Mouse (Mus musculus) G1E (cell line): ENCODE data around the gene Trim31. TPM values are rescaled to one million over a fixed set of nuclear protein-coding genes. Genes with fewer than 3 reads are reported as not detected.

ENCODE experiments used
- ATAC-seq: 2 replicates; pipeline ENCODE4 v1.8.0; 2016; ENCODE audit warnings: mild to moderate bottlenecking; ENCODE audit not compliant: insufficient number of reproducible peaks, poor library complexity, low FRiP score, severe bottlenecking; ENCODE audit errors: extremely low read depth
- DNase-seq: peaks from one replicate; pipeline ENCODE4 v3.0.0; 2012; ENCODE audit warnings: low spot score
- H3K27me3 ChIP-seq: 2 replicates; pipeline ENCODE4 v1.6.1; 2012; ENCODE audit warnings: mild to moderate bottlenecking, low read length, inconsistent platforms; ENCODE audit not compliant: insufficient read depth
- H3K36me3 ChIP-seq: replicated peaks from 2 replicates; pipeline ENCODE3; 2012; ENCODE audit warnings: mild to moderate bottlenecking, inconsistent platforms
- H3K4me1 ChIP-seq: 2 replicates; pipeline ENCODE4 v1.6.1; 2012; ENCODE audit warnings: low read depth, low read length, inconsistent platforms, mixed read lengths; ENCODE audit not compliant: insufficient read depth
- H3K4me3 ChIP-seq: 2 replicates; pipeline ENCODE4 v1.5.1; 2012; ENCODE audit warnings: low read depth, mild to moderate bottlenecking, inconsistent platforms, low read length, moderate library complexity, mixed read lengths
- H3K9me3 ChIP-seq: replicated peaks from 2 replicates; pipeline ENCODE4 v1.6.1; 2012; ENCODE audit warnings: inconsistent platforms
- CTCF ChIP-seq: IDR thresholded peaks from 2 replicates; pipeline ENCODE4 v1.5.1; 2012; ENCODE audit warnings: low read depth, low read length, inconsistent platforms, mixed read lengths
- GATA1 ChIP-seq: IDR thresholded peaks from 2 replicates; pipeline ENCODE4 v1.6.1; 2012; ENCODE audit warnings: borderline replicate concordance, low read length, inconsistent platforms, mixed read lengths
- GATA2 ChIP-seq: IDR thresholded peaks from 2 replicates; pipeline ENCODE4 v1.6.1; 2012; ENCODE audit warnings: low read depth, low read length, inconsistent platforms, borderline replicate concordance
- POLR2AphosphoS5 ChIP-seq: IDR thresholded peaks from 2 replicates; pipeline ENCODE4 v1.6.1; 2012; ENCODE audit warnings: low read depth, low read length, inconsistent platforms; ENCODE audit not compliant: insufficient replicate concordance
- TAL1 ChIP-seq: conservative IDR thresholded peaks from 2 replicates; pipeline ENCODE4 v1.6.1; 2012; ENCODE audit warnings: low read depth, low read length, inconsistent platforms, mixed read lengths
- polyA plus RNA-seq: library from polyadenylated mRNA; stranded (reverse); fragments of >175 nt; gene quantifications from 2 replicates; pipeline ENCODE4 v1.2.3, GENCODE M21; 2012
- total RNA-seq, 2 experiments: library from RNA; stranded (forward) in 1 of 2; stranded (reverse) in 1 of 2; fragments of 200-1000 nt in 1 of 2; fragments of >200 nt in 1 of 2; fragmentation: Nextera tagmentation in 1 of 2; gene quantifications; 2 replicates each; pipeline ENCODE4 v1.2.3; 2014 to 2017

Trim31 gene
- total RNA-seq (2014; fragmentation: Nextera tagmentation), result not detected in 2 replicates
- total RNA-seq (2017), result not detected in 2 replicates
- not detected in 2 replicates for polyA plus RNA-seq

DNA sequence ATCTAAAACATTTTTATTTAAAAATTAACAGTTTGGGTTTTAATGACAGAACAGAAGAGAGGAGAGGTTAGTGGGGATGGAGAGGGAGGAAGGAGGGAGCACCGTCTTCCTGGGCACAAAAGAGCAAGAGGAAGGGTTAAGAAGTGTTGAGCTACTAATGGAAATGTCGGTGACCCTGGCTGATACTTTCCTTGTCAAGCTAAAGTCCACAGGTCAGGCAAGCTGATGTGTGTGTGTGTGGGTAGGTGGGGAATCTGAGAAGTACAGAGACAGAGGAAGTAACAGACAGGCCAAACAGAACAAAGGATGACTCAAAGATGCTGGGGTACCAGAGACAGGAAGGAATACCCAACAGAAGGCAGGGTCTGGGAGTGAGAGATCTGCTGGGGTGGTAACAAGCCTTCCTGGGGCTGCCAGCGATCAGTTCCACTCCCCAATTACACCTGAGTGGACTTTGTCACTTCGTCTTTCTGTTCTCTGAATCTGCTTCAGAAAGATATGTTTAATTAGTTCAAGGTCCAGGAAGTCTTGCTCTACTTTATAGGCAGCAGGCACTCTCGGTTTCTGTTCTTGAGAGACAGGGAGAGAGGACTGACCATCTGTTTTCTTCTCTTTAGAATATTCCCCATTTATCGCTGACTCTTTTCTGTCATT, at the start of gene Trim31:
Trim31 (plus strand) TSS at position 567 of the 654 bp plus-strand sequence.
- no peaks in the 10 kb centered on the region for H3K9me3 ChIP-seq
- H3K4me3 ChIP-seq, result no peak within 1 kb of the TSS
- peaks cover 11% of the 10 kb centered on the region for H3K27me3 ChIP-seq
- no peak for DNase-seq
- ATAC-seq, result no peak
- no peaks in the 10 kb centered on the region for H3K36me3 ChIP-seq
- no peak for TF ChIP-seq GATA1
- TF ChIP-seq POLR2AphosphoS5, result no peak
- no peak for TF ChIP-seq CTCF
- TF ChIP-seq TAL1, result no peak
- no peak for TF ChIP-seq GATA2
- no peaks in the 10 kb centered on the region for H3K4me1 ChIP-seq

DNA sequence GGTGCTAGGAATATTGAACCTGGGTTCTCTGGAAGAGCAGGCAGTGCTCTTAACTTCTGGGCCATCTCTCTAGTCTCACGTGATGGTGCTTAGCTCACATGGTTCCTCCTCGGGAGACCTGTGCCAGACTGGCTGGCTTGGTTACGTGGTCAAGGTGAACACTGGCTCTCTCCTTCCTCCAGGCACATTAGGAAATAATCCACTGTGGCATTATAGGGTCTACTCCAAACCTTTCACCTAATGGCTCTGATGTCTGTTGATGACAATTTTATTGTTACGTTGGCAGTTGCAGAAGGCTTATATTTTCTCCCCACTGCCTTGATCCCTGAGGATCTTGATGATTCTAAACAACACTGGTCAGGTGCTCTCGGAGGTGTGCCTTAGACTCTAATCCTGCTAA, 49.0 kb upstream of the Trim31 start:
- TF ChIP-seq GATA1 (no peak), CTCF (no peak), TAL1 (no peak), POLR2AphosphoS5 (no peak), GATA2 (no peak)
- Histone ChIP-seq H3K4me3 (no peak overlapping the region), H3K36me3 (peaks cover 50% of the 10 kb centered on the region), H3K9me3 (no peaks in the 10 kb centered on the region), H3K27me3 (no peaks in the 10 kb centered on the region), H3K4me1 (peaks cover 10% of the 10 kb centered on the region)
- no peak for DNase-seq
- no peak for ATAC-seq

DNA sequence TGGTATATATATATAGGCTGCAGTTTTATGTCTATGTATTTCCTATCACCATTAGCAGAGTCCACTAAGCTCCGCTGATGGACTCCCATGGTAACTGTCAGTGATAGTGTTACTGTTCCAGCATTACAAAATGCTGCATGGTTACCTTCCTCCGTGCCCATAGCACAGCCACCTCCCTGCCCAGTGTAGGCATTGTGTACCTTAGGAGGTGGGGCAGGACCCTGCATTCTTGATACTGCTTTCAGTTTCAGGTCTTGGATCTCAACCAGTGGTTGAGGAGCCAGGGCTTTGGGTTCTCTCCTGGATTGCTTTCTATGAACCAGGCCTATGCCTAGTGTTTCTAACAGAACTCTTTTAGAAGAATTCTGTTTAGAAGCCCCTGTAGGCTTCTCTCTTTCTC, 47.9 kb upstream of the Trim31 start:
- peaks cover 58% of the 10 kb centered on the region for H3K36me3 ChIP-seq
- H3K9me3 ChIP-seq, result no peaks in the 10 kb centered on the region
- no peak for DNase-seq
- H3K27me3 ChIP-seq, result no peaks in the 10 kb centered on the region
- H3K4me1 ChIP-seq, result no peaks in the 10 kb centered on the region; the same call in 1 of the 2 replicates
- no peak for ATAC-seq
- H3K4me3 ChIP-seq, result no peak overlapping the region
- TF ChIP-seq GATA1 (no peak), GATA2 (no peak), POLR2AphosphoS5 (no peak), CTCF (no peak), TAL1 (no peak)

DNA sequence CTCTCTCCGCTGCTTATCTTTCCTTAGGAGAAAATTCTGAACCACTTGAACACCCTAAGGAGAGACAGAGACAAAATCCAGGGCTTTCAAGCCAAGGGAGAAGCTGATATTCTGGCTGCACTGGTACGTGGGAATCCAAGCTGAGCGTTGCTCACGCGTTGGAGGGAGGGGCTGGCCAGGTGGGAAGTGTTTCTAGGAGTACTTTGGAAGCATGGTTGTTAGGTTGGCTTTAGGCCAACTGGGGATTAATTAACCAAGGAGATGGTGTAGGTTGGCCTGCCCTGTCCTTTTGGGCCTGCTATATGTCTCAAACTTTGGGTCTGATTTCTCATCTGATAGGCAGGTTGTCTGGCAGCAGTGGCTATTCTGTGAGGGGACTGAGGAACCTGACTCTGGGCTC, 46.7 kb upstream of the Trim31 start:
- TF ChIP-seq TAL1 (no peak), POLR2AphosphoS5 (no peak), GATA2 (no peak), CTCF (no peak), GATA1 (no peak)
- ATAC-seq (no peak), DNase-seq (no peak)
- no peaks in the 10 kb centered on the region for H3K27me3 ChIP-seq
- no peaks in the 10 kb centered on the region for H3K4me1 ChIP-seq
- no peak overlapping the region for H3K4me3 ChIP-seq
- H3K9me3 ChIP-seq, result no peaks in the 10 kb centered on the region
- H3K36me3 ChIP-seq, result peaks cover 61% of the 10 kb centered on the region

DNA sequence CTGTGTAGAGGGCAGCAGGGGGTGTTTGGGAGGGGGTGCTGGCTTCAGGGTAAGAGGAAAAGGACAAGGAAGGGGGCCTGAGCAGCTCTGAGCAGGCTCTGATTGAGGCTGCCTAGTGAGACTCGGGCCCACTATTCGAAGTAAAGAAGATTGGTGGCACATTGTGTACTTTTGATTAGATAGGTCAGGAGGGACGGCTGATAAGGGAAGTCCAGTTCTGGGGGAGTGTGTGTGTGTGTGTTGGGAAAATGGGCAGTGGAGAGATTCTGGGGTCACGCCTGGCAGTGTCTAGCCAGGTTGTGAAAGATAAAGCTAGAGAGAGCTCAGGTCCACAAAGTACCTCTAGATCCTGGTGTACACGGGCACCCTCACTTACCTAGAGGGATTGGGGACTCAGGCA, 46.3 kb upstream of the Trim31 start:
- Histone ChIP-seq H3K36me3 (peaks cover 62% of the 10 kb centered on the region), H3K27me3 (no peaks in the 10 kb centered on the region), H3K9me3 (no peaks in the 10 kb centered on the region), H3K4me3 (no peak overlapping the region), H3K4me1 (no peaks in the 10 kb centered on the region)
- no peak for DNase-seq
- ATAC-seq, result no peak
- TF ChIP-seq POLR2AphosphoS5 (no peak), GATA1 (no peak), CTCF (no peak), TAL1 (no peak), GATA2 (no peak)

DNA sequence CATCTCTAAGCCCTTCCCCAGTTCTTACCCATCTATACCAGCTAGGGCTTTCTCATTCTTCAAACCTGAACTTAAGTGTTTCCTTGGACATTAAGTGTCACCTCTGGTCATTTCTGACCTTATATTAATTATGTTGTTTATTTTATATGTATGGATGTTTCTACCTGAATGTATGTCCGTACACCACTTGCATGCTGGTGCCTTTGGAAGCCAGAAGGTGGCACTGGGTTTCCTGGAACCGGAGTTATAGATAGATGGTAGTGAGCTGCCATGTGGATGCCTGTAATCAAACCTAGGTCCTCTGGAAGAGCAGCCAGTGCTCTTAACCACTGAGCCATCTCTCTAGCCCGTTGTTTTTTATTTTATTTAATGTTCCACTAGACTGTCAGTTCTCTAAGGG, 42.4 kb upstream of the Trim31 start:
- Histone ChIP-seq H3K9me3 (no peaks in the 10 kb centered on the region), H3K4me3 (no peak overlapping the region), H3K4me1 (no peaks in the 10 kb centered on the region), H3K27me3 (no peaks in the 10 kb centered on the region), H3K36me3 (peaks cover 76% of the 10 kb centered on the region)
- no peak for DNase-seq
- ATAC-seq, result no peak
- TF ChIP-seq POLR2AphosphoS5, result no peak
- no peak for TF ChIP-seq GATA2
- TF ChIP-seq TAL1, result no peak
- TF ChIP-seq GATA1, result no peak
- no peak for TF ChIP-seq CTCF

DNA sequence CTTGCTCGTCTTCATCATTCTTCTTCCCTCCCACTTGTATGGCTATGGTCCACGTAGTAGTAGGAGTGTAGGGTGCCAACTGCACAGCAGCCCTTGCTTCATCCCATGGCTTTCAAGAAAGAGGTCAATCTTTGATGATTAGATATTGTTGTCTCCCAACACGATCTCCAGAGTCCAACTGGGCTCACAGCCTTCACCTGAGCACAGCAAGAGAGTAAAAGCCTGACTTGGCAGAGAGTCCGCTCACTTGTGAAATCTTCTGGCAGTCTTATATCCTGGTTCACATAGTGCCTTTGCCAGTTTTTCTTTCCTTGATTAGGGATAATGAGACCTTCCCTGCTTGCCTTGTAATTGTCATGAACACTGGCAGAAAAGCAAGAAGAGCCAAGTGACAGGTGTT, 41.7 kb upstream of the Trim31 start:
- Histone ChIP-seq H3K27me3 (peaks cover 2% of the 10 kb centered on the region; the same call in 1 of the 2 replicates), H3K4me3 (no peak overlapping the region), H3K9me3 (no peaks in the 10 kb centered on the region), H3K36me3 (peaks cover 68% of the 10 kb centered on the region), H3K4me1 (no peaks in the 10 kb centered on the region)
- TF ChIP-seq CTCF (no peak), TAL1 (no peak), GATA1 (no peak), GATA2 (no peak), POLR2AphosphoS5 (no peak)
- ATAC-seq (no peak), DNase-seq (no peak)
